ENCODE assay signal across 9 mouse cellular contexts in the genomic region with DNA sequence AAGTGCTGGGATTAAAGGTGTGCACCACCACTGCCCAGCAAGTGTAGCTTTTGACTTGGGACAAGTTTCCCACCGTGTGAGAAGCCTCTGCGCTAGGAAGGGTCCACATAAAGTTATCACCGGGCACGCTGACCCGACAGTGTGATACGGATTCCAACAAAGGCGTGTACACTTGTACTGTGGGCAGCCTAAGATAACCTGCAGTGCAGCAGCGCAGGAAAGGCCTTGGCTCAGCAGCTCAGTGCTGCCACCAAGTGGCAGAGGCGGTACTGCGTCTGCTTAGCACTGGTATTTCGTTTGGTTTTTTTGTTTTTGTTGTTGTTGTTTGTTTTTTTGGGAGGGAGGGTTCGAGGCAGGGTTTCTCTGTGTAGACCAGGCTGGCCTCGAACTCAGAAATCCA.
DNase-seq lines count a peak whose midpoint lies in the region; ATAC-seq and TF ChIP-seq lines count a peak whose summit lies in the region.
"Had no signal": no experiment of that assay in that cellular context is flagged by ENCODE, and none has a peak within 500 bp of the region (broad histone marks: within the 10 kb centered on the region; RNA-seq: fewer than 3 reads in every experiment).

No protein-coding gene starts in this region.

- H3K79me2 ChIP-seq in heart, adult 2 months (replicated peaks; ENCODE audit: control insufficient read depth, insufficient read depth, low read length), result no peaks in the 10 kb centered on the region

- no peaks in the 10 kb centered on the region for H3K9me3 ChIP-seq in forebrain, embryonic 13.5 days (replicated peaks)
- H3K9me3 ChIP-seq in midbrain, embryonic 11.5 days (ENCODE audit: control insufficient read depth, low read length), result no peaks in the 10 kb centered on the region
- H3K9me3 ChIP-seq: neural tube, embryonic 12.5 days had no signal

- H3K4me2 ChIP-seq in forebrain, embryonic 13.5 days, result no peak overlapping the region
- no peak overlapping the region for H3K4me2 ChIP-seq in midbrain, embryonic 11.5 days
- H3K4me2 ChIP-seq: neural tube, embryonic 12.5 days had no signal

- H3K36me3 ChIP-seq in heart, adult 2 months (ENCODE audit: control insufficient read depth, insufficient read depth, low read length), result no peaks in the 10 kb centered on the region
- H3K36me3 ChIP-seq in forebrain, embryonic 13.5 days (ENCODE audit: poor library complexity, severe bottlenecking), result peaks cover 40% of the 10 kb centered on the region
- H3K36me3 ChIP-seq in midbrain, embryonic 11.5 days (ENCODE audit: control insufficient read depth, insufficient read depth, low read length), result no peaks in the 10 kb centered on the region; the same call in 1 of the 2 replicates

- no peak for TF ChIP-seq POLR2A in heart, adult 2 months (IDR thresholded peaks at IDR 0.05; ENCODE audit: insufficient read depth, low read depth, low read length)

- H3K9ac ChIP-seq in heart, adult 2 months (ENCODE audit: low read depth, low read length), result no peak overlapping the region
- H3K9ac ChIP-seq in forebrain, embryonic 13.5 days, result no peak overlapping the region
- H3K9ac ChIP-seq in midbrain, embryonic 11.5 days (ENCODE audit: low read length), result no peak overlapping the region
- H3K9ac ChIP-seq: neural tube, embryonic 12.5 days had no signal

- intact Hi-C loops in heart, adult 2 months (cut with DNase I), result loop anchor here (5.0 kb wide), 3 partner anchors 39 to 91 kb away; partner anchors contain the start of gene Smurf1
- intact Hi-C loops in heart, postnatal 25 days (cut with DNase I), result no loop called here
- intact Hi-C loops in left cerebral cortex, postnatal 36 days (cut with DNase I), result loop anchor here (5.0 to 10.0 kb wide), 2 partner anchors 111 to 189 kb away; no protein-coding TSS in a partner anchor

- H3K4me3 ChIP-seq in heart, adult 2 months, result no peak overlapping the region
- no peak overlapping the region for H3K4me3 ChIP-seq in forebrain, embryonic 13.5 days
- no peak overlapping the region for H3K4me3 ChIP-seq in midbrain, embryonic 11.5 days (ENCODE audit: low read depth, low read length)
- H3K4me3 ChIP-seq: neural tube, embryonic 12.5 days had no signal

- no peaks in the 10 kb centered on the region for H3K27me3 ChIP-seq in heart, adult 2 months (ENCODE audit: control insufficient read depth, insufficient read depth, low read length)
- H3K27me3 ChIP-seq in forebrain, embryonic 13.5 days, result no peaks in the 10 kb centered on the region
- no peaks in the 10 kb centered on the region for H3K27me3 ChIP-seq in midbrain, embryonic 11.5 days (ENCODE audit: control insufficient read depth, insufficient read depth, low read length)
- H3K27me3 ChIP-seq: neural tube, embryonic 12.5 days had no signal

- peaks cover 2% of the 10 kb centered on the region; the same call in 1 of the 2 replicates for H3K4me1 ChIP-seq in heart, adult 2 months (ENCODE audit: control insufficient read depth, insufficient read depth, low read length)
- H3K4me1 ChIP-seq in forebrain, embryonic 13.5 days, result no peaks in the 10 kb centered on the region
- H3K4me1 ChIP-seq in midbrain, embryonic 11.5 days (ENCODE audit: control insufficient read depth, insufficient read depth, low read length), result no peaks in the 10 kb centered on the region

- DNase-seq in heart, adult 2 months, result peak; percentile 63 to 84
- no peak for DNase-seq in heart, postnatal 25 days (ENCODE audit: low spot score)
- peak; percentile 40 for DNase-seq in c-Kit-negative CD71-positive TER-119-positive erythroid progenitor cells, embryonic 14.5 days (ENCODE audit: low read depth, low spot score)
- peak; percentile 74 for DNase-seq in induced T-regulatory cell, adult 2 months (ENCODE audit: low read depth)
- DNase-seq in left cerebral cortex, postnatal 36 days (ENCODE audit: low spot score in 2 of 2), result peak; percentile 43 to 67
- peak; percentile 97 for DNase-seq in midbrain, embryonic 11.5 days (ENCODE audit: low spot score, missing footprints)
- DNase-seq in right cerebral cortex, postnatal 36 days (ENCODE audit: low spot score in 2 of 2), result peak; percentile 50 to 62

- peak; percentile 100 for TF ChIP-seq CTCF in heart, adult 2 months (IDR thresholded peaks at IDR 0.05)

- H3K27ac ChIP-seq in heart, adult 2 months, result no peak overlapping the region
- no peak overlapping the region for H3K27ac ChIP-seq in forebrain, embryonic 13.5 days
- H3K27ac ChIP-seq in midbrain, embryonic 11.5 days (ENCODE audit: low read depth, low read length), result no peak overlapping the region
- H3K27ac ChIP-seq: neural tube, embryonic 12.5 days had no signal

- TF ChIP-seq EP300 in heart, adult 2 months (IDR thresholded peaks at IDR 0.05; ENCODE audit: insufficient read depth, low read depth, low read length), result no peak

- 3% methylated on average over 13 of the region's 13 CpGs for WGBS in heart, adult 2 months
- 14% methylated on average over 13 of the region's 13 CpGs for WGBS in forebrain, embryonic 13.5 days
- 19% methylated on average over 13 of the region's 13 CpGs for WGBS in midbrain, embryonic 11.5 days

- ATAC-seq in forebrain, embryonic 13.5 days, result peak; percentile 61; the same call in 1 of the 2 replicates
- peak; percentile 68; the same call in 1 of the 2 replicates for ATAC-seq in midbrain, embryonic 11.5 days (ENCODE audit: low FRiP score)
